Mouse (Mus musculus): Measurements from ENCODE around the gene Hs6st3.

Hs6st3 gene

GRCm38 (mm10) chr14:119633090-119633489 lies 494.9 kb downstream of the Hs6st3 start:
- no peak for DNase-seq (ENCODE audit: low read depth in 1 of 2, low spot score in 2 of 2)

GRCm38 (mm10) chr14:119633626-119634025 lies 495.5 kb downstream of the Hs6st3 start:
- DNase-seq (ENCODE audit: low read depth in 1 of 2, low spot score in 2 of 2) = no peak

- DNase-seq (ENCODE audit: low read depth in 1 of 2, low spot score in 2 of 2) = no peak
Measured at GRCm38 (mm10) chr14:119642874-119643273, 504.7 kb downstream of the Hs6st3 start.

- DNase-seq (ENCODE audit: low read depth in 1 of 2, low spot score in 2 of 2) = no peak
Measured at GRCm38 (mm10) chr14:119643840-119644239, 505.7 kb downstream of the Hs6st3 start.

- DNase-seq (ENCODE audit: low read depth in 1 of 2, low spot score in 2 of 2) = no peak
Measured at GRCm38 (mm10) chr14:119656936-119657335, 518.8 kb downstream of the Hs6st3 start.

GRCm38 (mm10) chr14:119665741-119666141 lies 527.6 kb downstream of the Hs6st3 start:
- no peak for DNase-seq (ENCODE audit: low read depth in 1 of 2, low spot score in 2 of 2)

GRCm38 (mm10) chr14:119667421-119667820 lies 529.3 kb downstream of the Hs6st3 start:
- DNase-seq (ENCODE audit: low read depth in 1 of 2, low spot score in 2 of 2) = no peak

- no peak for DNase-seq (ENCODE audit: low read depth in 1 of 2, low spot score in 2 of 2)
Measured at GRCm38 (mm10) chr14:119670836-119671587, 532.9 kb downstream of the Hs6st3 start.

- DNase-seq (ENCODE audit: low read depth in 1 of 2, low spot score in 2 of 2) = no peak
Measured at GRCm38 (mm10) chr14:119678574-119678973, 540.4 kb downstream of the Hs6st3 start.

GRCm38 (mm10) chr14:119680052-119680451 lies 541.9 kb downstream of the Hs6st3 start:
- no peak for DNase-seq (ENCODE audit: low read depth in 1 of 2, low spot score in 2 of 2)

- no peak for DNase-seq (ENCODE audit: low read depth in 1 of 2, low spot score in 2 of 2)
Measured at GRCm38 (mm10) chr14:119687885-119688284, 549.7 kb downstream of the Hs6st3 start.

GRCm38 (mm10) chr14:119699982-119700381 lies 561.8 kb downstream of the Hs6st3 start:
- no peak for DNase-seq (ENCODE audit: low read depth in 1 of 2, low spot score in 2 of 2)

- DNase-seq (ENCODE audit: low read depth in 1 of 2, low spot score in 2 of 2) = no peak
Measured at GRCm38 (mm10) chr14:119714712-119715111, 576.6 kb downstream of the Hs6st3 start.

- no peak for DNase-seq (ENCODE audit: low read depth in 1 of 2, low spot score in 2 of 2)
Measured at GRCm38 (mm10) chr14:119717323-119717722, 579.2 kb downstream of the Hs6st3 start.

- no peak for DNase-seq (ENCODE audit: low read depth in 1 of 2, low spot score in 2 of 2)
Measured at GRCm38 (mm10) chr14:119725102-119725501, 587.0 kb downstream of the Hs6st3 start.

- no peak for DNase-seq (ENCODE audit: low read depth in 1 of 2, low spot score in 2 of 2)
Measured at GRCm38 (mm10) chr14:119731436-119732080, 593.4 kb downstream of the Hs6st3 start.

- no peak for DNase-seq (ENCODE audit: low read depth in 1 of 2, low spot score in 2 of 2)
Measured at GRCm38 (mm10) chr14:119732219-119732618, 594.1 kb downstream of the Hs6st3 start.

GRCm38 (mm10) chr14:119737408-119737961 lies 599.3 kb downstream of the Hs6st3 start:
- no peak for DNase-seq (ENCODE audit: low read depth in 1 of 2, low spot score in 2 of 2)

- no peak for DNase-seq (ENCODE audit: low read depth in 1 of 2, low spot score in 2 of 2)
Measured at GRCm38 (mm10) chr14:119741791-119742190, 603.6 kb downstream of the Hs6st3 start.

GRCm38 (mm10) chr14:119761376-119761775 lies 623.2 kb downstream of the Hs6st3 start:
- no peak for DNase-seq (ENCODE audit: low read depth in 1 of 2, low spot score in 2 of 2)

- DNase-seq (ENCODE audit: low read depth in 1 of 2, low spot score in 2 of 2) = no peak
Measured at GRCm38 (mm10) chr14:119772040-119772439, 633.9 kb downstream of the Hs6st3 start.

GRCm38 (mm10) chr14:119776261-119776660 lies 638.1 kb downstream of the Hs6st3 start:
- DNase-seq (ENCODE audit: low read depth in 1 of 2, low spot score in 2 of 2) = no peak
